Mouse (Mus musculus) heart, embryonic 11.5 days (tissue): ENCODE data around the gene Tcf3. TPM values are rescaled to one million over a fixed set of nuclear protein-coding genes. Genes with fewer than 3 reads are reported as not detected.

ENCODE experiments used
- ATAC-seq: fragments of 200-750 bp; cut with Nextera tagmentation; replicated peaks from 2 replicates; pipeline ENCODE4 v1.8.0; 2017; ENCODE audit warnings: moderate library complexity; ENCODE audit not compliant: insufficient number of reproducible peaks, low FRiP score, low TSS enrichment
- H3K27ac ChIP-seq: fragments of 300-500 bp; sonication (generic); 2 replicates; pipeline ENCODE4 v1.5.1; 2014; ENCODE audit warnings: mild to moderate bottlenecking, low read depth, low read length
- H3K27me3 ChIP-seq: fragments of 300-500 bp; sonication (generic); 2 replicates; pipeline ENCODE4 v1.6.1; 2014; ENCODE audit warnings: mild to moderate bottlenecking, low read length, mixed read lengths; ENCODE audit not compliant: control insufficient read depth, insufficient read depth
- H3K36me3 ChIP-seq: fragments of 300-500 bp; sonication (generic); 2 replicates; pipeline ENCODE4 v1.6.1; 2014; ENCODE audit warnings: mild to moderate bottlenecking, low read length, moderate library complexity, mixed read lengths; ENCODE audit not compliant: control insufficient read depth, insufficient read depth
- H3K4me1 ChIP-seq: fragments of 300-500 bp; sonication (generic); 2 replicates; pipeline ENCODE4 v1.6.1; 2014; ENCODE audit warnings: low read length; ENCODE audit not compliant: control insufficient read depth, insufficient read depth
- H3K4me2 ChIP-seq: fragments of 300-500 bp; sonication (generic); 2 replicates; pipeline ENCODE4 v1.6.1; 2014; ENCODE audit warnings: mild to moderate bottlenecking, moderate library complexity
- H3K4me3 ChIP-seq: fragments of 300-500 bp; sonication (generic); 2 replicates; pipeline ENCODE4 v1.5.1; 2014; ENCODE audit warnings: low read depth, low read length
- H3K9ac ChIP-seq: fragments of 300-500 bp; sonication (generic); 2 replicates; pipeline ENCODE4 v1.6.1; 2014; ENCODE audit warnings: mild to moderate bottlenecking, low read depth, low read length, moderate library complexity
- H3K9me3 ChIP-seq: fragments of 300-500 bp; sonication (generic); replicated peaks from 2 replicates; pipeline ENCODE4 v1.6.1; 2016; ENCODE audit warnings: low read length; ENCODE audit not compliant: control insufficient read depth
- WGBS: fragments of 180-500 bp; shearing (Covaris S2); extraction: QIAGEN DNeasy Blood & Tissue Kit; methylation state at CpG from one replicate; pipeline ENCODE4 v1.1.7; 2014; ENCODE audit not compliant: insufficient replicate concordance; 5-methylcytosine and 5-hydroxymethylcytosine counted together
- polyA plus RNA-seq: library from polyadenylated mRNA; unstranded; fragments of >200 nt; fragmentation: Nextera tagmentation; extraction: Ambion mirVana; gene quantifications from 2 replicates; pipeline ENCODE4 v1.2.1, GENCODE M21; 2014

The Tcf3 gene
- polyA plus RNA-seq, 1 experiment from 2014 or later = 69.8 TPM

- Histone ChIP-seq H3K9ac (no peak overlapping the region), H3K9me3 (no peaks in the 10 kb centered on the region), H3K27me3 (peaks cover 4% of the 10 kb centered on the region), H3K4me1 (peaks cover 16% of the 10 kb centered on the region; the same call in 1 of the 2 replicates), H3K36me3 (no peaks in the 10 kb centered on the region; the same call in 1 of the 2 replicates), H3K27ac (peak overlapping the region; percentile 41), H3K4me3 (no peak overlapping the region), H3K4me2 (peak overlapping the region; percentile 41; the same call in 1 of the 2 replicates)
- 79% methylated on average over 3 of the region's 3 CpGs for WGBS
- no peak for ATAC-seq
Observed at GRCm38 (mm10) chr10:80434823-80435222, 1.4 kb upstream of the Tcf3 start.

- Histone ChIP-seq H3K4me3 (peak overlapping the region; percentile 92; the same call in 1 of the 2 replicates), H3K27me3 (peaks cover 4% of the 10 kb centered on the region), H3K9ac (no peak overlapping the region), H3K9me3 (no peaks in the 10 kb centered on the region), H3K36me3 (peaks cover 3% of the 10 kb centered on the region), H3K4me1 (peaks cover 16% of the 10 kb centered on the region; the same call in 1 of the 2 replicates), H3K4me2 (peak overlapping the region; percentile 41; the same call in 1 of the 2 replicates), H3K27ac (peak overlapping the region; percentile 84; the same call in 1 of the 2 replicates)
- no peak for ATAC-seq
- 15% methylated on average over 8 of the region's 8 CpGs for WGBS
Observed at GRCm38 (mm10) chr10:80434233-80434592, 766 bp upstream of the Tcf3 start.

GRCm38 (mm10) chr10:80432936-80433512 lies 423 bp downstream of the Tcf3 start:
- Histone ChIP-seq H3K9ac (peak overlapping the region; percentile 99), H3K36me3 (peaks cover 9% of the 10 kb centered on the region), H3K4me2 (peak overlapping the region; percentile 82), H3K9me3 (no peaks in the 10 kb centered on the region), H3K4me1 (peaks cover 16% of the 10 kb centered on the region; the same call in 1 of the 2 replicates), H3K27ac (peak overlapping the region; percentile 84), H3K27me3 (no peaks in the 10 kb centered on the region; the same call in 1 of the 2 replicates), H3K4me3 (peak overlapping the region; percentile 92)
- ATAC-seq = no peak
- under 1% methylated on average over 48 of the region's 60 CpGs for WGBS

- H3K27ac ChIP-seq = peak overlapping the region; percentile 84
- H3K4me1 ChIP-seq = peaks cover 16% of the 10 kb centered on the region; the same call in 1 of the 2 replicates
- 4% methylated on average over 4 of the region's 4 CpGs for WGBS
- no peaks in the 10 kb centered on the region for H3K9me3 ChIP-seq
- peak overlapping the region; percentile 82 for H3K4me2 ChIP-seq
- peak overlapping the region; percentile 92 for H3K4me3 ChIP-seq
- H3K36me3 ChIP-seq = peaks cover 14% of the 10 kb centered on the region
- peak overlapping the region; percentile 99 for H3K9ac ChIP-seq
- ATAC-seq = no peak
- H3K27me3 ChIP-seq = no peaks in the 10 kb centered on the region; the same call in 1 of the 2 replicates
Observed at GRCm38 (mm10) chr10:80432387-80432785, 1.1 kb downstream of the Tcf3 start.

DNA sequence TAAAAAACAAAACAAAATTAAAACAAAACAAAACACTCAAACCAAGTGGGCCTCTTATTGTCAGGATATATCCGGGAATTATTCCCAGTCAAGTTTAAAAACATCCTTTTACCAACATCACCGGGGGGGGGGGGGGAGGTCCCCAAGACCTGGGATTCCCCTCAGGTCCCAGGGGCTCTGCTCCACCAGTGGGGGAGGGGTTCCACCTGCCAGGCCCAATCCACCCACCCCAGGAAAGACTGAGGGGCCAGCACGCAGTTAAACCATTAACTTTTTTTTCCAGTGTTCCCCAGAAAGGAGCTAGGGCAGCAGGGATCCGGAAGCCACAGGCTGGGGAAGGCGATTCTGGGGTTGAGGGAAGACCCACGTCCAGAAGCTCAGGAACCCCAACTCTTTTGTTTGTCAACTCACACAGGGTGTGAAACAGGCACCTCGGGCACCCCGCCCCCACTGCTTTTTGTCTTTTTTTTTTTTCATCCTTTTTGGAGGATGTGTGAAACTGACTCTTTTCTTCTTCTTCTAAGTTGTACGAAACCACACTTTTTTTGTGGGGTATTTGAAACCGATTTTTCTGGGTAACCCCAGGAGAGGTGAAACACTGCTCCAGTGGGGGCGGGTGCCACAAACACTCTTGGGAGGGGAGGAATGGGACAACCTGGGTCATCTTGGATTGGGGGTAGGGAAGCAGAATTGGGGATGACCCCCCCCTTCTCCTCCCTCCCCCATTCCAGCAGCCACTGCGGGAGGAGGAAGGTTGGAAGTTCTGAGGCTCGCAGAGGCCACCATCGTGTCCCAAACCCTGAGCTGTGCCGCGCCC lies 1.7 kb downstream of the Tcf3 start:
- ATAC-seq = no peak
- peaks cover 16% of the 10 kb centered on the region; the same call in 1 of the 2 replicates for H3K4me1 ChIP-seq
- peak overlapping the region; percentile 99 for H3K9ac ChIP-seq
- no peaks in the 10 kb centered on the region for H3K9me3 ChIP-seq
- peak overlapping the region; percentile 84; the same call in 1 of the 2 replicates for H3K27ac ChIP-seq
- peaks cover 20% of the 10 kb centered on the region for H3K36me3 ChIP-seq
- no peaks in the 10 kb centered on the region; the same call in 1 of the 2 replicates for H3K27me3 ChIP-seq
- peak overlapping the region; percentile 92 for H3K4me3 ChIP-seq
- 33% methylated on average over 11 of the region's 16 CpGs for WGBS
- H3K4me2 ChIP-seq = peak overlapping the region; percentile 82

GRCm38 (mm10) chr10:80430375-80430980 lies 3.0 kb downstream of the Tcf3 start:
- Histone ChIP-seq H3K4me2 (no peak overlapping the region), H3K4me1 (peaks cover 9% of the 10 kb centered on the region; the same call in 1 of the 2 replicates), H3K36me3 (peaks cover 33% of the 10 kb centered on the region), H3K4me3 (no peak overlapping the region), H3K9ac (no peak overlapping the region), H3K27me3 (no peaks in the 10 kb centered on the region), H3K9me3 (no peaks in the 10 kb centered on the region; the same call in 1 of the 2 replicates), H3K27ac (no peak overlapping the region)
- no peak for ATAC-seq
- 76% methylated on average over 7 of the region's 8 CpGs for WGBS

DNA sequence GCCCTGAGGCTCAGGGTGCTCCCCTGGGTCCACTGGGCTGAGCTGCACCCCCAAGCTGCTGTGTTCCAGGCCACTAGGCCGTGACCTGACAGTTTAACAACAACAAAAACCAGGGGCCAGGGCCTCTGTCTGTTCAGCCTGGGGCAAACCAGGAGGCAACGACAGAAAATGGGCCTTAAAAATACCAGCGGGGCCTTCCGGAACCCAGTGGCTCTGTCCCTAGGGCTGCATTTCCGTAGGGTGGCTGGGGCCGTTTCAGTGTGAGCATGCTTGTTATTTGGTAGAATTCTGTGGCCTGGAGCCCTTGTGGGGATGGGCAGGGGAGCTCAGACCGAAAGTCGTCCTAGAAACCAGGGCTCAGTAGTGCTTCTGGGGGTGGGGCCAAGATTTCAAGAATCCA lies 3.6 kb downstream of the Tcf3 start:
- Histone ChIP-seq H3K4me2 (no peak overlapping the region), H3K4me3 (no peak overlapping the region), H3K4me1 (peaks cover 9% of the 10 kb centered on the region; the same call in 1 of the 2 replicates), H3K9ac (no peak overlapping the region), H3K9me3 (peaks cover 4% of the 10 kb centered on the region; the same call in 1 of the 2 replicates), H3K27ac (no peak overlapping the region), H3K36me3 (peaks cover 39% of the 10 kb centered on the region), H3K27me3 (no peaks in the 10 kb centered on the region)
- WGBS = 86% methylated on average over 8 of the region's 8 CpGs
- ATAC-seq = no peak

DNA sequence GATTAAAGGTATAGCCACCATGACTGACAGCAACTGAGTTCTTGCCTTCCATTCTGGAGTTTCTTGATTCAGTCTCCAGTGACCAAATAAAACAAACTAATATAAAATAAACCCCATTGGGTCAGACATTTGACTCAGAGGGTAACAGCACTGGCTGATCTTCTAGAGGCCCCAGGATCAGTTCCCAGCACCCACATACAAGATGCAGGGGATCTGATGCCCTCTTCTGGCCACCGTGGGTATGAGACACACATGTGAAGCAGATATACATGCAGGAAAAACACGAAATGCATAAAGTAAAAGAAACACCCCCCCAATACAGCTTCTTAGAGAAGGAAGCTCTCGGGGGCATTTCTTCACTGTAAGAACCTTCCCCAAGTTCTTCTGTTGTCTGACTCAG lies 8.4 kb downstream of the Tcf3 start:
- WGBS = 96% methylated on average over 3 of the region's 3 CpGs
- peaks cover 59% of the 10 kb centered on the region for H3K36me3 ChIP-seq
- no peaks in the 10 kb centered on the region for H3K27me3 ChIP-seq
- no peak overlapping the region for H3K27ac ChIP-seq
- H3K4me1 ChIP-seq = 0 out of 2 replicates have a peak, but pooled peaks cover 2% of the 10 kb centered on the region
- ATAC-seq = no peak
- no peak overlapping the region for H3K4me2 ChIP-seq
- H3K4me3 ChIP-seq = no peak overlapping the region
- H3K9ac ChIP-seq = no peak overlapping the region
- H3K9me3 ChIP-seq = peaks cover 4% of the 10 kb centered on the region; the same call in 1 of the 2 replicates
